Mouse (Mus musculus): Measurements from ENCODE around the gene Mlh3. TPM values are rescaled to one million over a fixed set of nuclear protein-coding genes. Genes with fewer than 3 reads are reported as not detected.

The Mlh3 gene
- polyA plus RNA-seq (2016; fragmentation: Nextera tagmentation; extraction: Ambion mirVana): 11.0 and 11.2 TPM in 2 replicates

GRCm38 (mm10) chr12:85270319-85270718 lies at the start of gene Mlh3:
TSS of gene Mlh3 (minus strand) at chr12:85270599.
- H3K9me3 ChIP-seq: no peaks in the 10 kb centered on the region
- peak within 1 kb of the TSS; percentile 57 for H3K4me3 ChIP-seq (replicated peaks)
- H3K36me3 ChIP-seq (replicated peaks): no peaks in the 10 kb centered on the region; the same call in 1 of the 2 replicates
- H3K27me3 ChIP-seq: no peaks in the 10 kb centered on the region
- H3K4me1 ChIP-seq: peaks cover 4% of the 10 kb centered on the region; the same call in 1 of the 2 replicates
- peak within 1 kb of the TSS; percentile 62 for H3K9ac ChIP-seq
- under 1% methylated on average over 35 of the region's 35 CpGs for WGBS
- peak within 1 kb of the TSS; percentile 85 for H3K27ac ChIP-seq
- peak; percentile 97 for ATAC-seq (ENCODE audit: low FRiP score)
- H3K4me2 ChIP-seq: peak within 1 kb of the TSS; percentile 49

DNA sequence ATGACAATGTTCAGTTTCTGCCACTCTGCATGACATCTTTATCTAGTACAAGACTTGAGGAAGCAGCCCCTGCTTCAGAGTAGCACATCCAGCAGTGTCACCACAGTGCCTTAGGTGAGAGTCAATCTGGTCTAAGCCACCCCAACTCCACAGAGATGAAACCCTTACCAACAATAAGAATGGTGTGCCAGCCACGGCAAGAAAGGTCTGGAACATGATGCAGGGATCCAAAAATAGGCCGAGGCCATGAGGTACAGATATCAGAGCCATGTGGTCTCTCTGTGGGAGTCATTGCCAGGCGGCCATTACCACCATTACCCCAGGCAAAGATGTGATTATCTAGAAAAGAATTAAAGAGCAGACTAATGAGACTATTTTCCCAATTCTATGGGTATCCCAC lies 38.3 kb upstream of the Mlh3 start:
- 78% methylated on average over 3 of the region's 3 CpGs for WGBS
- H3K9ac ChIP-seq: no peak overlapping the region
- H3K9me3 ChIP-seq: no peaks in the 10 kb centered on the region
- ATAC-seq (ENCODE audit: low FRiP score): no peak
- no peak overlapping the region for H3K4me3 ChIP-seq (replicated peaks)
- H3K4me2 ChIP-seq: no peak overlapping the region
- no peaks in the 10 kb centered on the region for H3K4me1 ChIP-seq
- H3K27ac ChIP-seq: no peak overlapping the region
- no peaks in the 10 kb centered on the region for H3K27me3 ChIP-seq
- peaks cover 94% of the 10 kb centered on the region for H3K36me3 ChIP-seq (replicated peaks)

DNA sequence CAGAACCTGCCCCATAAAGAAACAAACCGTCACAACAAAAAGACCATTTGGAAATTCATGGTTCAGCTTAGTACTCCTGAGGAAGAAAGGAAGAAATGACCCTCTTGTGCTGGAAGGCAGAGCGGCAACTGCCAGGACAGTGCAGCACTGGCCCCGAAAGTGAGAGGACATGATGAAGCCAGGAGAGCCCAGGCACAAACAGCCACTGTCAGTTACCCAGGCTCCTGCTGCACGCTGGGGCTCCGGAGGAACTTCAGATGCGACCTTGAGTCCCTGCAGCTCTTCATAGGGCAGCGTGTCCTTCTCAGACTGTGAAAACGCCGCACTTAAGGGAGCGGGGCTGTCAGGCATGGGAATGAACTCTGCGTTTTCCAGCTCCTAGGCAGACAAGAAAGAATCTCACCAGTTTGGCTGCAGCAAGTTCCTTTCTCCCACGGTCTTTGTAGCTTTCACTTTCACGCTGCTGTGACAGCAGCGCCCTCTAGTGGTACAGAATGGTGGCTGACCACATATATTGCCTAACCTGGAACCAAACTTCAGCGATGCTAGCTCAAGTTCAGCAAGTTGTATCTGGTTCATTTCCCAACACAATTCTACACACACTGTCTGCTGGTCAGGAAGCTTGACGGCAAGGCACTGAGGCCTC lies 35.0 kb upstream of the Mlh3 start:
- Histone ChIP-seq H3K4me2 (no peak overlapping the region), H3K27me3 (no peaks in the 10 kb centered on the region), H3K36me3 (replicated peaks) (peaks cover 92% of the 10 kb centered on the region), H3K9me3 (no peaks in the 10 kb centered on the region), H3K9ac (no peak overlapping the region), H3K4me3 (replicated peaks) (no peak overlapping the region), H3K4me1 (no peaks in the 10 kb centered on the region), H3K27ac (no peak overlapping the region)
- no peak for ATAC-seq (ENCODE audit: low FRiP score)
- 53% methylated on average over 16 of the region's 16 CpGs for WGBS

GRCm38 (mm10) chr12:85304725-85305124 lies 34.3 kb upstream of the Mlh3 start:
- no peak overlapping the region for H3K9ac ChIP-seq
- H3K4me3 ChIP-seq (replicated peaks): no peak overlapping the region
- no peak for ATAC-seq (ENCODE audit: low FRiP score)
- H3K9me3 ChIP-seq: no peaks in the 10 kb centered on the region
- H3K27me3 ChIP-seq: no peaks in the 10 kb centered on the region
- H3K36me3 ChIP-seq (replicated peaks): peaks cover 92% of the 10 kb centered on the region
- no peak overlapping the region for H3K4me2 ChIP-seq
- H3K4me1 ChIP-seq: no peaks in the 10 kb centered on the region
- H3K27ac ChIP-seq: no peak overlapping the region
- WGBS: 79% methylated on average over 4 of the region's 4 CpGs

- H3K4me2 ChIP-seq: no peak overlapping the region
- no peak overlapping the region for H3K4me3 ChIP-seq (replicated peaks)
- no peaks in the 10 kb centered on the region for H3K4me1 ChIP-seq
- no peaks in the 10 kb centered on the region for H3K9me3 ChIP-seq
- peaks cover 86% of the 10 kb centered on the region for H3K36me3 ChIP-seq (replicated peaks)
- no peak overlapping the region for H3K27ac ChIP-seq
- no peaks in the 10 kb centered on the region for H3K27me3 ChIP-seq
- ATAC-seq (ENCODE audit: low FRiP score): no peak
- 88% methylated on average over 2 of the region's 2 CpGs for WGBS
- H3K9ac ChIP-seq: no peak overlapping the region
Measured at GRCm38 (mm10) chr12:85303256-85303655, 32.9 kb upstream of the Mlh3 start.

GRCm38 (mm10) chr12:85298835-85299180 lies 28.4 kb upstream of the Mlh3 start:
- Histone ChIP-seq H3K4me2 (no peak overlapping the region), H3K27ac (no peak overlapping the region), H3K36me3 (replicated peaks) (peaks cover 49% of the 10 kb centered on the region), H3K4me1 (no peaks in the 10 kb centered on the region), H3K27me3 (no peaks in the 10 kb centered on the region), H3K9ac (no peak overlapping the region), H3K9me3 (peaks cover 3% of the 10 kb centered on the region), H3K4me3 (replicated peaks) (no peak overlapping the region)
- ATAC-seq (ENCODE audit: low FRiP score): no peak
- WGBS: 97% methylated on average over 1 of the region's 1 CpGs

- no peak for ATAC-seq (ENCODE audit: low FRiP score)
- Histone ChIP-seq H3K36me3 (replicated peaks) (peaks cover 44% of the 10 kb centered on the region), H3K4me2 (no peak overlapping the region), H3K27ac (no peak overlapping the region), H3K9ac (no peak overlapping the region), H3K4me3 (replicated peaks) (no peak overlapping the region), H3K27me3 (no peaks in the 10 kb centered on the region), H3K9me3 (peaks cover 5% of the 10 kb centered on the region), H3K4me1 (no peaks in the 10 kb centered on the region)
- 88% methylated on average over 11 of the region's 11 CpGs for WGBS
Measured at GRCm38 (mm10) chr12:85298127-85298834, 27.9 kb upstream of the Mlh3 start.

GRCm38 (mm10) chr12:85297345-85297997 lies 27.1 kb upstream of the Mlh3 start:
- WGBS: 82% methylated on average over 10 of the region's 10 CpGs
- Histone ChIP-seq H3K9ac (no peak overlapping the region), H3K4me1 (no peaks in the 10 kb centered on the region), H3K27me3 (no peaks in the 10 kb centered on the region), H3K4me3 (replicated peaks) (no peak overlapping the region), H3K27ac (no peak overlapping the region), H3K36me3 (replicated peaks) (peaks cover 38% of the 10 kb centered on the region), H3K9me3 (peaks cover 5% of the 10 kb centered on the region), H3K4me2 (no peak overlapping the region)
- ATAC-seq (ENCODE audit: low FRiP score): no peak

GRCm38 (mm10) chr12:85296915-85297314 lies 26.5 kb upstream of the Mlh3 start:
- WGBS: 84% methylated on average over 5 of the region's 5 CpGs

GRCm38 (mm10) chr12:85295506-85295905 lies 25.1 kb upstream of the Mlh3 start:
- H3K36me3 ChIP-seq (replicated peaks): peaks cover 18% of the 10 kb centered on the region
- H3K4me2 ChIP-seq: no peak overlapping the region
- H3K4me1 ChIP-seq: no peaks in the 10 kb centered on the region
- H3K9ac ChIP-seq: no peak overlapping the region
- H3K27me3 ChIP-seq: no peaks in the 10 kb centered on the region
- peaks cover 5% of the 10 kb centered on the region for H3K9me3 ChIP-seq
- no peak overlapping the region for H3K4me3 ChIP-seq (replicated peaks)
- ATAC-seq (ENCODE audit: low FRiP score): no peak
- no peak overlapping the region for H3K27ac ChIP-seq
- WGBS: 91% methylated on average over 2 of the region's 2 CpGs

More at GRCm38 (mm10) chr12:85296915-85297314, 26.5 kb upstream of the Mlh3 start:
- no peak overlapping the region for H3K27ac ChIP-seq
- no peaks in the 10 kb centered on the region for H3K27me3 ChIP-seq
- H3K4me1 ChIP-seq: no peaks in the 10 kb centered on the region
- no peak for ATAC-seq (ENCODE audit: low FRiP score)
- H3K9ac ChIP-seq: no peak overlapping the region
- H3K9me3 ChIP-seq: peaks cover 5% of the 10 kb centered on the region
- no peak overlapping the region for H3K4me3 ChIP-seq (replicated peaks)
- no peak overlapping the region for H3K4me2 ChIP-seq
- H3K36me3 ChIP-seq (replicated peaks): peaks cover 32% of the 10 kb centered on the region

- Histone ChIP-seq H3K9me3 (peaks cover 5% of the 10 kb centered on the region), H3K9ac (no peak overlapping the region), H3K27ac (no peak overlapping the region), H3K36me3 (replicated peaks) (0 out of 2 replicates have a peak, but pooled peaks cover under 1% of the 10 kb centered on the region), H3K27me3 (peaks cover 7% of the 10 kb centered on the region; the same call in 1 of the 2 replicates), H3K4me3 (replicated peaks) (no peak overlapping the region), H3K4me2 (no peak overlapping the region), H3K4me1 (peaks cover 9% of the 10 kb centered on the region)
- no peak for ATAC-seq (ENCODE audit: low FRiP score)
Measured at GRCm38 (mm10) chr12:85292906-85293305, 22.5 kb upstream of the Mlh3 start.

- Histone ChIP-seq H3K27ac (no peak overlapping the region), H3K4me3 (replicated peaks) (no peak overlapping the region), H3K4me2 (no peak overlapping the region), H3K9me3 (peaks cover 5% of the 10 kb centered on the region), H3K9ac (no peak overlapping the region), H3K36me3 (replicated peaks) (no peaks in the 10 kb centered on the region), H3K27me3 (peaks cover 7% of the 10 kb centered on the region; the same call in 1 of the 2 replicates), H3K4me1 (peaks cover 9% of the 10 kb centered on the region)
- ATAC-seq (ENCODE audit: low FRiP score): no peak
- WGBS: 79% methylated on average over 6 of the region's 6 CpGs
Measured at GRCm38 (mm10) chr12:85292288-85292687, 21.9 kb upstream of the Mlh3 start.
